Mouse (Mus musculus) kidney, embryonic 16.5 days (tissue): ENCODE measurements around the gene Glrp1. TPM values are rescaled to one million over a fixed set of nuclear protein-coding genes. Genes with fewer than 3 reads are reported as not detected.
A peak's percentile ranks its signal among the peaks of the same experiment; 100 is the strongest.

Experiments
- ATAC-seq: fragments of 200-750 bp; cut with Nextera tagmentation; 2 replicates; pipeline ENCODE4 v1.8.0; 2017; ENCODE audit warnings: moderate TSS enrichment; ENCODE audit not compliant: low FRiP score, low TSS enrichment
- H3K27ac ChIP-seq: fragments of 300-500 bp; sonication (generic); 2 replicates; pipeline ENCODE4 v1.5.1; 2014; ENCODE audit warnings: low read length
- H3K27me3 ChIP-seq: fragments of 300-500 bp; sonication (generic); 2 replicates; pipeline ENCODE4 v1.6.1; 2014; ENCODE audit warnings: low read length, control low read depth, mixed read lengths; ENCODE audit not compliant: insufficient read depth
- H3K36me3 ChIP-seq: fragments of 300-500 bp; sonication (generic); 2 replicates; pipeline ENCODE4 v1.6.1; 2014; ENCODE audit warnings: low read length, control low read depth, mixed read lengths; ENCODE audit not compliant: insufficient read depth
- H3K4me1 ChIP-seq: fragments of 300-500 bp; sonication (generic); 2 replicates; pipeline ENCODE4 v1.6.1; 2014; ENCODE audit warnings: low read length, control low read depth, mixed read lengths; ENCODE audit not compliant: insufficient read depth
- H3K4me2 ChIP-seq: fragments of 300-500 bp; sonication (generic); replicated peaks from 2 replicates; pipeline ENCODE4 v1.6.1; 2014; ENCODE audit warnings: low read depth, low read length
- H3K4me3 ChIP-seq: fragments of 300-500 bp; sonication (generic); 2 replicates; pipeline ENCODE4 v1.5.1; 2014; ENCODE audit warnings: mild to moderate bottlenecking, low read length
- H3K9ac ChIP-seq: fragments of 300-500 bp; sonication (generic); replicated peaks from 2 replicates; pipeline ENCODE4 v1.6.1; 2014; ENCODE audit warnings: low read length
- H3K9me3 ChIP-seq: fragments of 300-500 bp; sonication (generic); 2 replicates; pipeline ENCODE4 v1.6.1; 2016; ENCODE audit warnings: low read length, control low read depth
- WGBS: fragments of 180-500 bp; shearing (Covaris S2); extraction: QIAGEN DNeasy Blood & Tissue Kit; methylation state at CpG from one replicate; pipeline ENCODE4 v1.1.7; 2014; 5-methylcytosine and 5-hydroxymethylcytosine counted together
- polyA plus RNA-seq: library from polyadenylated mRNA; unstranded; fragments of >200 nt; fragmentation: Nextera tagmentation; extraction: Ambion mirVana; gene quantifications from 2 replicates; pipeline ENCODE4 v1.2.1, GENCODE M21; 2015

Gene Glrp1
- polyA plus RNA-seq, 1 experiment from 2014 or later, result not detected

- H3K27me3 ChIP-seq, result no peaks in the 10 kb centered on the region
- no peak overlapping the region for H3K4me2 ChIP-seq
- no peak overlapping the region for H3K27ac ChIP-seq
- no peak overlapping the region for H3K9ac ChIP-seq
- 83% methylated on average over 1 of the region's 1 CpGs for WGBS
- H3K4me1 ChIP-seq, result no peaks in the 10 kb centered on the region
- no peak overlapping the region for H3K4me3 ChIP-seq
- H3K9me3 ChIP-seq, result no peaks in the 10 kb centered on the region
- no peak for ATAC-seq
- no peaks in the 10 kb centered on the region for H3K36me3 ChIP-seq
These were observed 26.4 kb upstream of the Glrp1 start for GRCm38 (mm10) chr1:88536308-88536707.

- Histone ChIP-seq H3K36me3 (no peaks in the 10 kb centered on the region), H3K4me1 (no peaks in the 10 kb centered on the region), H3K27me3 (no peaks in the 10 kb centered on the region), H3K4me2 (no peak overlapping the region), H3K4me3 (no peak overlapping the region), H3K9ac (no peak overlapping the region), H3K9me3 (no peaks in the 10 kb centered on the region), H3K27ac (no peak overlapping the region)
- WGBS, result 66% methylated on average over 5 of the region's 5 CpGs
- ATAC-seq, result no peak
These were observed 24.2 kb upstream of the Glrp1 start for GRCm38 (mm10) chr1:88534091-88534490.

GRCm38 (mm10) chr1:88526161-88526560, 16.3 kb upstream of the Glrp1 start:
- H3K9me3 ChIP-seq, result peaks cover 2% of the 10 kb centered on the region; the same call in 1 of the 2 replicates
- H3K27me3 ChIP-seq, result no peaks in the 10 kb centered on the region
- peak; percentile 39; the same call in 1 of the 2 replicates for ATAC-seq
- H3K9ac ChIP-seq, result no peak overlapping the region
- no peaks in the 10 kb centered on the region for H3K4me1 ChIP-seq
- no peak overlapping the region for H3K4me2 ChIP-seq
- no peak overlapping the region for H3K27ac ChIP-seq
- 69% methylated on average over 6 of the region's 6 CpGs for WGBS
- H3K4me3 ChIP-seq, result no peak overlapping the region
- H3K36me3 ChIP-seq, result no peaks in the 10 kb centered on the region

- Histone ChIP-seq H3K4me2 (no peak overlapping the region), H3K4me3 (no peak overlapping the region), H3K4me1 (no peaks in the 10 kb centered on the region), H3K9ac (no peak overlapping the region), H3K27ac (no peak overlapping the region), H3K9me3 (peaks cover 2% of the 10 kb centered on the region; the same call in 1 of the 2 replicates), H3K27me3 (no peaks in the 10 kb centered on the region), H3K36me3 (no peaks in the 10 kb centered on the region)
- WGBS, result 74% methylated on average over 3 of the region's 3 CpGs
- no peak for ATAC-seq
These were observed 15.8 kb upstream of the Glrp1 start for GRCm38 (mm10) chr1:88525622-88526021.

- Histone ChIP-seq H3K4me2 (no peak overlapping the region), H3K4me3 (no peak overlapping the region), H3K27ac (no peak overlapping the region), H3K36me3 (no peaks in the 10 kb centered on the region), H3K9ac (no peak overlapping the region), H3K4me1 (no peaks in the 10 kb centered on the region), H3K27me3 (no peaks in the 10 kb centered on the region), H3K9me3 (no peaks in the 10 kb centered on the region)
- 87% methylated on average over 11 of the region's 11 CpGs for WGBS
- no peak for ATAC-seq
These were observed 11.4 kb upstream of the Glrp1 start for GRCm38 (mm10) chr1:88521170-88521747.

- Histone ChIP-seq H3K4me3 (no peak overlapping the region), H3K4me1 (no peaks in the 10 kb centered on the region), H3K9ac (no peak overlapping the region), H3K4me2 (no peak overlapping the region), H3K27me3 (no peaks in the 10 kb centered on the region; the same call in 1 of the 2 replicates), H3K36me3 (no peaks in the 10 kb centered on the region), H3K27ac (no peak overlapping the region), H3K9me3 (no peaks in the 10 kb centered on the region)
- ATAC-seq, result no peak
- WGBS, result 56% methylated on average over 5 of the region's 5 CpGs
These were observed 3.7 kb upstream of the Glrp1 start for GRCm38 (mm10) chr1:88513613-88514012.

- no peaks in the 10 kb centered on the region for H3K9me3 ChIP-seq
- no peak overlapping the region for H3K27ac ChIP-seq
- H3K4me1 ChIP-seq, result peaks cover 19% of the 10 kb centered on the region
- WGBS, result 53% methylated on average over 8 of the region's 8 CpGs
- no peak for ATAC-seq
- H3K36me3 ChIP-seq, result no peaks in the 10 kb centered on the region
- no peak overlapping the region for H3K9ac ChIP-seq
- H3K27me3 ChIP-seq, result no peaks in the 10 kb centered on the region
- H3K4me3 ChIP-seq, result no peak overlapping the region
- H3K4me2 ChIP-seq, result no peak overlapping the region
These were observed 2.0 kb downstream of the Glrp1 start for GRCm38 (mm10) chr1:88507886-88508285.

GRCm38 (mm10) chr1:88507214-88507613, 2.7 kb downstream of the Glrp1 start:
- Histone ChIP-seq H3K4me3 (no peak overlapping the region), H3K9me3 (no peaks in the 10 kb centered on the region), H3K9ac (no peak overlapping the region), H3K27me3 (no peaks in the 10 kb centered on the region), H3K4me1 (peaks cover 19% of the 10 kb centered on the region), H3K4me2 (no peak overlapping the region), H3K27ac (no peak overlapping the region), H3K36me3 (no peaks in the 10 kb centered on the region)
- no peak for ATAC-seq
- 58% methylated on average over 5 of the region's 5 CpGs for WGBS

GRCm38 (mm10) chr1:88506412-88506811, 3.5 kb downstream of the Glrp1 start:
- no peaks in the 10 kb centered on the region for H3K36me3 ChIP-seq
- no peaks in the 10 kb centered on the region for H3K9me3 ChIP-seq
- no peak overlapping the region for H3K4me2 ChIP-seq
- WGBS, result 62% methylated on average over 5 of the region's 5 CpGs
- no peaks in the 10 kb centered on the region for H3K27me3 ChIP-seq
- H3K4me1 ChIP-seq, result peaks cover 19% of the 10 kb centered on the region
- no peak overlapping the region for H3K4me3 ChIP-seq
- ATAC-seq, result no peak
- no peak overlapping the region for H3K27ac ChIP-seq
- H3K9ac ChIP-seq, result no peak overlapping the region

GRCm38 (mm10) chr1:88505697-88506096, 4.2 kb downstream of the Glrp1 start:
- Histone ChIP-seq H3K27me3 (no peaks in the 10 kb centered on the region), H3K36me3 (no peaks in the 10 kb centered on the region), H3K4me3 (no peak overlapping the region), H3K9ac (no peak overlapping the region), H3K4me1 (peaks cover 19% of the 10 kb centered on the region), H3K27ac (no peak overlapping the region), H3K9me3 (no peaks in the 10 kb centered on the region), H3K4me2 (no peak overlapping the region)
- 59% methylated on average over 6 of the region's 6 CpGs for WGBS
- no peak for ATAC-seq
